Mouse (Mus musculus) adrenal gland, postnatal 10 days (tissue): ENCODE measurements around the gene Ppfibp1. TPM values are rescaled to one million over a fixed set of nuclear protein-coding genes. Genes with fewer than 3 reads are reported as not detected.

Experiments used
- DNase-seq: peaks from one replicate; pipeline ENCODE4 v3.0.0; 2021; ENCODE audit warnings: mixed read lengths
- total RNA-seq, 2 experiments: library from RNA; stranded (reverse); gene quantifications; 2 replicates each; pipeline ENCODE4 v1.2.3; 2021

Gene Ppfibp1
- total RNA-seq, 2 experiments from 2014 or later, result 89.2 to 94.4 TPM

GRCm38 (mm10) chr6:146913489-146914198 lies 25.4 kb downstream of the Ppfibp1 start:
- DNase-seq, result no peak

DNA sequence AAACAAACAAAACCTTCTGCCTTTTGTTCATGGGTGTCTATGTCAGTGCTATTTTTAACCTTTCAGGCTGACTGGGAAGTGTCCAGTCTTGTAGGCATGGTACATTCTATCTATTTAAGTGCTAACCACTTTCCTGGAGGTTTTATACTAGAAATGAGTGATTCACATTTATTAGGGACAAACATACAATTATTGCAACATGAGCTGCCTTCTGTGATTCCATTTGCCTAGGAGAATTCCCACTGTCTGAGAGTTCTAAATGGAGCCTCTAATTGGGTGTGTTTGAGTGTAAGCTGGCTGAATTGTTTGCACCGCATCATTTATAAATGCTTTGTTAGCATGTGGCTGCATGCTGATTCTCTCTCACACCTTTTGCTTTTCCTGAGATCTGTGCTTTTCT lies 27.5 kb downstream of the Ppfibp1 start:
- DNase-seq, result no peak

GRCm38 (mm10) chr6:146917396-146917795 lies 29.1 kb downstream of the Ppfibp1 start:
- no peak for DNase-seq

- no peak for DNase-seq
Observed at GRCm38 (mm10) chr6:146918341-146918740, 30.1 kb downstream of the Ppfibp1 start.

GRCm38 (mm10) chr6:146926415-146926980 lies 38.2 kb downstream of the Ppfibp1 start:
- no peak for DNase-seq

DNA sequence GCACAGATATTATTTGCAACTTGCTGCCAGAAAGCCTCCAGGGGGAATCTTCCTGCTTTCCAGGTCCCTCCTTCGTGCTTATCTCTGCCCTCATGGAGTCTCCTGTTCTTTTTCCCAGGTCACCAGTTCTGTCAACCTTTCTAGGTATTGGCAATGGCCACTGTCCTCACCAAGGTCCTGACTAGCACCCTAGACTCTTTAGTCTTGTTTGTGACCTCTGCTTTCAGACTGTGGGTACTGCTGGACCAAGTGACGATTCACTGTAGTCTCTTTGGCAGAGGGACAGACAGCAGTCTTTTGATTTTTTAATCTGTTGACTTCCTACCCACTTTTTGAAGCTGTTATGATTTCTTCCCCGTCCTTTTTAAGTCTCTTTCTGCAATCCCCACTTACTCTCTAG lies 39.8 kb downstream of the Ppfibp1 start:
- DNase-seq, result no peak

GRCm38 (mm10) chr6:146929031-146929430 lies 40.7 kb downstream of the Ppfibp1 start:
- DNase-seq, result no peak

DNA sequence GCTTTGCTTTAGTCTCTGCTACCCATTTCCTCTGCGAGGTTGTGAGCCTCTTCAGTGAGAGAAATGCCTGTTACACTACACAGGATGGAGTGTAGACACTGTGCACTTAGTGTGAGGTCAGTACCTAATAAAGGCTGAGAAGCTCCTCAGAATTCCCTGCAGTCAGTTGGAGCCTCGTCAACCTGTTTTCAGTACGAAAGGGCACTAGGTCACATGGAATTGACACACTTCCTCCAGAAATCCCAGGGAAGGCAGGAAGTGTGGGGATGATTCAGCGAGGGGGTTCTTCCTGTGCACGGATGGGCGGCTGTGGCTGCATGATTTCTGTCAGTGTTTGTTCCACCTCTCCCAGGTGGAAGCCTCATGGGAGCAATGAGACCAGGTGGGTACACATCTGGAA lies 44.8 kb downstream of the Ppfibp1 start:
- DNase-seq, result peak; percentile 38

DNA sequence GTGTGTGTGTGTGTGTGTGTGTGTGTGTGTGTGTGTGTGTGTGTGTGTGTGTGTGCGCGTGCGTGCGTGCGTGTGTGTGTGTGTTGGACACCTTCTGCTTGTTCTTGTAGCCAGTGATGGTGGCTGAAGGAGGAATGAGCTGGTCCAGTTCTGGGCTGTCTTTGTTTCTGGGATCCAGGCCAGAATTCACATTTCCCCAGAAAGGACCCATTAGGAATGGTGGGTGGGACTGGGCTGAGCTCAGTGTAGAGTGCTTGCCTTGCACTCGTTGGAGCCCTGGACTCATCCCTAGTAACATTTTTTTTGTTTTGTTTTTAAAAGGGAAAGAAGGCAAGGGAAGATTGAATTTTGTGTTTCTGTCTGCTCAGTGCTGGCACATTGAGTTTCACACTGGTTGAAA lies 47.7 kb downstream of the Ppfibp1 start:
- peak; percentile 34 for DNase-seq

DNA sequence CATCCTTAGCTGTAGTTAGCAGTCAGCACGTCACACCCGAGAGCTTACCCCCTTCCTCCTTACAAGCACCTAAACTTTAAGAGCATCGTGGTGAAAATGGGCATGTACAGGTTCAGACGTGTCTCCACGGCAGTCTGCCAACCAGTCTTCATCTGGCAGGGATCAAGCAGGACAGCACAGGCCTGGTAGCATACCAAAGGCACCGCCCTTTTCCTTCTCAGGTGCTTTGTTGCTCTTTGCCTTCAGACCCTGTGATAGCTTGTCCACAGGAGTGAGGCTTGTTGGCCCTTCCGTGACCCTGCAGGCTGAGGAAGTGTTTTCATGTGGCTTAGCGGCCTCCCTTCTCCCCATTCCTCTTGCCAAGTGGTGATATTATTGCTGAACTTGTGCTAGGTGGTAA lies 50.7 kb downstream of the Ppfibp1 start:
- no peak for DNase-seq

- DNase-seq, result no peak
Observed at GRCm38 (mm10) chr6:146941505-146942275, 53.4 kb downstream of the Ppfibp1 start.

DNA sequence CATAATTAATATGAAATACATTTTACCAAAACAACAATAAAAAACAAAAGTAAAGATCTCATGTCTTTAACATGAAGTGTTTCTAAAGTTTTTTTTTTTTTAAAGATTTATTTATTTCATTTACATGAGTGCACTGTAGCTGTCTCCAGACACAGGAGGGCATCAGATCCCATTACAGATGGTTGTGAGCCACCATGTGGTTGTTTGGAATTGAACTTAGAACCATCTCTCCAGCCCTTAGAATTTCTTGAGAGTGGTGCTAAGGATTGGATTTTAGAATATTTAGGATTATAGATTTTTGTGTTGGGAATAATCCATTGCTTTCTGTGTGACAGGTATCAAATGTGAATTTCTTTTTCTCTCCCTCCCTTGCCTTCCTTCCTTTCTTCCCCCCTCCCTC lies 55.7 kb downstream of the Ppfibp1 start:
- DNase-seq, result no peak

- no peak for DNase-seq
Observed at GRCm38 (mm10) chr6:146944830-146945229, 56.5 kb downstream of the Ppfibp1 start.

DNA sequence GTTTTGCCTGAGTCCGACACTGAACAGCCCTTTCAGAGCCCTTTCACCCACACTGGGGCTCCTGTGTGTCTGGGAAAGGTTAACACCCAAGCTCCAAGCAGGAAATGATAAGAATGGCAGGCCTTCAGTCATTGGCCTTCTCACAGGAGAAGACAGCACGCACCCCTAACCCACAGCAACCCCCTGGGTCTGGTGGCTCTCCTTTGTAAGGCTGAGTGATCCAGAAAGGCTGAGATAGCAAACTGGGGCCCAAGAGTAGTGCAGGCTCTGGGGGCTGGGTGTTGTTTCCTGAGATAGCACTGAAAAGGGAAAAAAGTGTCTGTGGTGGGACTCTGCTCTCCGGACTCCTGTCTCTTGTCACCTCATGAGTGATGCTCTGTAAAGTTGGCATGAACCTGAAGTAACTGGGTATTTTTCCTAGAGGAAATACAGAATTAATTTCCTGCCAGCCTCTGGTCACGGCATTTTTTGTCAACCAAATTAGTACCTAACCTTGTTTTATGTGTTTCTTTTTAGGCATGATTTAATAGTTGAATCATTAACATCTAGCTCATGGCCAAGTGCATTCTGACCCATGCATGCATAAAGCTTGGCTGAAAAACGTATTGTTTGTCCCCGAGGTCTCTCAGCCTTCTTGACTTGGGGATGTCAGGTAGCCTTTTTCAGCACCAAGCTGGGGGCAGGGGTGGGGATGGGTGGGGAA lies 58.2 kb downstream of the Ppfibp1 start:
- DNase-seq, result no peak

DNA sequence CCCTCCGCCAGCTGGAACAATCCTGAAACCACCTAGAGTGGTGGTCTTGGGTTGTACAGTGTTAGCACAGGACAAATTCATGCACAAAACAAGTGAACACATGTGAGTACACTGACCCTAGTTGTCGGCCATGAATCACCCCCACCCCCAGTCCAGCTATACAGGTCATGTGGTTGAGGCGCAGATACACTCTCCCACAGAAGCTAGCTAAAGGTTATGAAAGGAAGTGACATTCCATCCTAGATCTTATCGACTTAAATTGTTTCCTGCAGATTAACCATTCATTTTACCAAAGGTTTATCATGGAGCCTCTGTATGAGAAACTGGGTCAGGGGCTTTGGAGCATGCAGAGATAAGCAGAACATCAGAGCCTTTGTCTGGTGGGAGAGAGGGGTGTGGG lies 58.9 kb downstream of the Ppfibp1 start:
- no peak for DNase-seq

DNA sequence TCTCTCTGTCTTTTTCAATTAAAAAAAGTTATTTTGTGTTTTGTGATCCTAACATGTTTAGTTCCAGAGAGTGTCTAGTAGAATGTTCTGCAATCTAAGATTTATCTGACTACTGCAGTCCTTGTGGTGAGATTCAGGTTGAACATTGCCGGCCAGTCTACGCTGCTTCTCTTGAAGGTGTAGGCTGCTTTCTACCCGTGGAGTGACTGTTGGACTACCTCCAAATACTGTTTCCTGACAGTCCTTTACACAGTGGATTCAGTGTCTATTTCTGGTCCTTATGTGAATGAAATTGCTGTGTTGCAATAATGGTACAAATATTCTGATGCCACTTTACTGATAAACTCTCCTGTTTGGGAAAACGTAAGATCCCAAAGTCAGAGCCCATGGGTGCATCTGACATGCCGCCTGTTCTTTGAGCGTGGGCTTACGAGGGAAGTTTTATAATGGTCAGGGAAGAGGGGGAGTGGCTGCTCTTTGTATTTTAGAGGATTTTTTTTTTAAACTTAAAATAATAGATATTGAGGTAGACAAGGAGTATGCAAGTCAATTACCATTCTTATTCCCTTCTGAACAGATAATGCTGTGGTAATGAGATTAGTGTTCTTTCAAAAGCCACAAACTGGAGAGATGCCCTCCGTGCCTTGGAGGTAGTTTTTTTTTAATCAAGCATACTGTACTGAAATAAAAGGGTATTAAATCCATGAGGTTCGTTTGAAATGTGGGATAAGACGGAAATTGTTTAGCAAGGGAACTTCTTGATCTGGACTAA lies 61.6 kb downstream of the Ppfibp1 start:
- no peak for DNase-seq

DNA sequence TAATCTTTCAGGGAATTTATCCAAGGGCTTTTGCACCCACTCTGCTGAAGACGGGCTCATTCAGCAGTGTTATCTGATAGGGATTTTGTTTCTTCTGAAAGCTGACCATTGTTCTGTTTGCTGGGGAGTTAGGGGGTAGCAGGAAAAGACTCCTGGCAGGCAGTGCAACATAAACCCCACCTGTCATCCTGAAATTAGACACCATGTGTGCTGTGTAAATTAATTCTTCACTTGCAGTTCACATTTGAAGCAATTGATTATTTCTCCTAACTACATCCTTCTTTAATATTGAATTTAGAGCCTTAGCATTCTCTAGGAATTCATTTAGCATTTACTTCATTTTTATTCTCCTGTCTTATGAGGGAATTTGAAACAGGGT lies 62.2 kb downstream of the Ppfibp1 start:
- no peak for DNase-seq

GRCm38 (mm10) chr6:146954258-146954657 lies 66.0 kb downstream of the Ppfibp1 start, which contains the start of gene 1700034J05Rik:
TSS of gene 1700034J05Rik (minus strand) at chr6:146954422.
- no peak for DNase-seq

DNA sequence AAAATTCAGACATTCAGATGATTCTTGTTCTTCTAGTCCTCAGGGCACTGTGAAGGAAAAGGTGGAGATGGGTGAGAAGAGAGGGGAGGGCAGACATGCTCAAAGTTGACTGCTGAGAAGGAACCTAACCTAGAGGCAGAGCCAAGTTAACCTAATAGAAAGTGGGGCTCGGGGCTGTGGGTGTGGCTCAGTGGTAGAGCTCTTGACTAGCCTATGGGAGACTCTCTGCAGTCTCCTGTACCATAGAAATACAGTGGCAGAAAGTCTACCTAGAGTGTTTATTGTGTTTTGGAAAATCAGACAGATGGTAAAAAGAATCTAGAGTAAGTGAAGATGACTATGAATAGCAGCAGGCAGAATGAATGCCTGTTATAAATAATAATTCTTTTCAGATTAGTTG lies 67.2 kb downstream of the Ppfibp1 start:
- DNase-seq, result no peak

GRCm38 (mm10) chr6:146955896-146956295 lies 67.6 kb downstream of the Ppfibp1 start:
- DNase-seq, result no peak

GRCm38 (mm10) chr6:146956961-146957360 lies 68.7 kb downstream of the Ppfibp1 start:
- no peak for DNase-seq

GRCm38 (mm10) chr6:146958694-146959093 lies 70.4 kb downstream of the Ppfibp1 start:
- DNase-seq, result no peak
